Mouse (Mus musculus) MEL (cell line): ENCODE data around the gene Slc25a33. TPM values are rescaled to one million over a fixed set of nuclear protein-coding genes. Genes with fewer than 3 reads are reported as not detected.

Experiments
- DNase-seq: peaks from one replicate; pipeline ENCODE4 v3.0.0; 2011; ENCODE audit warnings: low read depth, low spot score
- H3K27ac ChIP-seq: 2 replicates; pipeline ENCODE4 v1.5.1; 2012; ENCODE audit warnings: low read depth, mild to moderate bottlenecking, control low read depth, low read length, moderate library complexity; ENCODE audit not compliant: control insufficient read depth
- H3K27me3 ChIP-seq, 2 experiments: fragments of 150-350 bp in 1 of 2; sonication (generic) in 1 of 2; 2 replicates each; pipeline ENCODE4 v1.6.1; 2012; ENCODE audit warnings: low read length in 2 of 2, mild to moderate bottlenecking in 2 of 2, improper control_type of control experiment in 1 of 2, moderate library complexity in 1 of 2; ENCODE audit not compliant: insufficient read depth in 2 of 2, control insufficient read depth in 1 of 2
- H3K36me3 ChIP-seq, 2 experiments: 2 replicates each; pipeline ENCODE4 v1.6.1; 2012 to 2014; ENCODE audit warnings: low read length in 2 of 2, improper control_type of control experiment in 1 of 2, inconsistent platforms in 1 of 2, mild to moderate bottlenecking in 1 of 2; ENCODE audit not compliant: insufficient read depth in 2 of 2, control insufficient read depth in 1 of 2
- H3K4me1 ChIP-seq, 2 experiments: fragments of 150-350 bp in 1 of 2; sonication (generic) in 1 of 2; 2 replicates each; pipeline ENCODE4 v1.6.1; 2012; ENCODE audit warnings: low read length in 2 of 2, improper control_type of control experiment in 1 of 2, mild to moderate bottlenecking in 1 of 2; ENCODE audit not compliant: insufficient read depth in 2 of 2, control insufficient read depth in 1 of 2
- H3K4me3 ChIP-seq, 2 experiments: fragments of 150-350 bp in 1 of 2; sonication (generic) in 1 of 2; 2 replicates each; pipeline ENCODE4 v1.5.1; 2012; ENCODE audit warnings: low read depth in 2 of 2, low read length in 2 of 2, mild to moderate bottlenecking in 2 of 2, moderate library complexity in 2 of 2, control low read depth in 1 of 2, improper control_type of control experiment in 1 of 2; ENCODE audit not compliant: control insufficient read depth in 1 of 2, insufficient read depth in 1 of 2
- H3K79me2 ChIP-seq: 2 replicates; pipeline ENCODE4 v1.6.1; 2012; ENCODE audit warnings: mild to moderate bottlenecking, low read length, moderate library complexity; ENCODE audit not compliant: control insufficient read depth, poor library complexity, insufficient read depth
- H3K9ac ChIP-seq: 2 replicates; pipeline ENCODE4 v1.6.1; 2012; ENCODE audit warnings: low read depth, mild to moderate bottlenecking, control low read depth, low read length, moderate library complexity; ENCODE audit not compliant: control insufficient read depth, poor library complexity, severe bottlenecking
- H3K9me3 ChIP-seq: fragments of 150-350 bp; sonication (generic); replicated peaks from 2 replicates; pipeline ENCODE4 v1.6.1; 2012; ENCODE audit warnings: mild to moderate bottlenecking, low read length, improper control_type of control experiment, moderate library complexity; ENCODE audit not compliant: insufficient read depth
- CHD1 ChIP-seq: IDR thresholded peaks from 2 replicates; pipeline ENCODE4 v1.6.1; 2012; ENCODE audit warnings: low read depth, mild to moderate bottlenecking, inconsistent platforms, low read length, improper control_type of control experiment
- CTCF ChIP-seq, 3 experiments: IDR thresholded peaks in 2 of 3; conservative IDR thresholded peaks in 1 of 3; 2 replicates each; pipeline ENCODE4 v1.5.1; 2011 to 2012; ENCODE audit warnings: low read length in 3 of 3, low read depth in 2 of 3, mild to moderate bottlenecking in 2 of 3, improper control_type of control experiment in 1 of 3, inconsistent platforms in 1 of 3, mixed read lengths in 1 of 3, moderate library complexity in 1 of 3; ENCODE audit not compliant: control insufficient read depth in 1 of 3, insufficient read depth in 1 of 3, poor library complexity in 1 of 3, severe bottlenecking in 1 of 3
- E2F4 ChIP-seq: IDR thresholded peaks from 2 replicates; pipeline ENCODE4 v1.6.1; 2011; ENCODE audit warnings: low read depth, low read length, improper control_type of control experiment, borderline replicate concordance
- GABPA ChIP-seq: IDR thresholded peaks from 2 replicates; pipeline ENCODE4 v1.6.1; 2012; ENCODE audit warnings: low read depth, mild to moderate bottlenecking, inconsistent platforms, low read length, improper control_type of control experiment, moderate library complexity
- GATA1 ChIP-seq: IDR thresholded peaks from 2 replicates; pipeline ENCODE4 v1.6.1; 2011; ENCODE audit warnings: low read depth, low read length, improper control_type of control experiment
- HCFC1 ChIP-seq: IDR thresholded peaks from 2 replicates; pipeline ENCODE4 v1.6.1; 2012; ENCODE audit warnings: low read depth, mild to moderate bottlenecking, inconsistent platforms, low read length, improper control_type of control experiment, moderate library complexity
- MAFK ChIP-seq: IDR thresholded peaks from 2 replicates; pipeline ENCODE4 v1.6.1; 2011; ENCODE audit warnings: low read depth, mild to moderate bottlenecking, low read length, improper control_type of control experiment, borderline replicate concordance
- MEF2A ChIP-seq: IDR thresholded peaks from 2 replicates; pipeline ENCODE4 v1.6.1; 2014; ENCODE audit warnings: low read depth, mild to moderate bottlenecking, inconsistent platforms, low read length, improper control_type of control experiment; ENCODE audit not compliant: poor library complexity, insufficient replicate concordance, severe bottlenecking; ENCODE audit errors: extremely low read depth
- MXI1 ChIP-seq: IDR thresholded peaks from 2 replicates; pipeline ENCODE4 v1.6.1; 2011; ENCODE audit warnings: mild to moderate bottlenecking, low read depth, low read length, improper control_type of control experiment
- MYC ChIP-seq: IDR thresholded peaks from 2 replicates; pipeline ENCODE4 v1.6.1; 2011; ENCODE audit warnings: low read depth, mild to moderate bottlenecking, low read length, improper control_type of control experiment, moderate library complexity
- NELFE ChIP-seq: IDR thresholded peaks from 2 replicates; pipeline ENCODE4 v1.6.1; 2011; ENCODE audit warnings: low read depth, low read length, improper control_type of control experiment
- POLR2A ChIP-seq, 2 experiments: IDR thresholded peaks; 2 replicates each; pipeline ENCODE4 v1.6.1; 2011 to 2012; ENCODE audit warnings: low read length in 2 of 2, mild to moderate bottlenecking in 2 of 2, control low read depth in 1 of 2, improper control_type of control experiment in 1 of 2, low read depth in 1 of 2, moderate library complexity in 1 of 2; ENCODE audit not compliant: control insufficient read depth in 1 of 2, insufficient read depth in 1 of 2, poor library complexity in 1 of 2
- POLR2AphosphoS2 ChIP-seq: IDR thresholded peaks from 2 replicates; pipeline ENCODE4 v1.6.1; 2011; ENCODE audit warnings: low read length, improper control_type of control experiment
- POLR2AphosphoS5 ChIP-seq: IDR thresholded peaks from 2 replicates; pipeline ENCODE4 v1.6.1; 2012; ENCODE audit warnings: low read depth, borderline replicate concordance, mild to moderate bottlenecking, inconsistent platforms, low read length, moderate library complexity, mixed read lengths
- RAD21 ChIP-seq: IDR thresholded peaks from 2 replicates; pipeline ENCODE4 v1.6.1; 2011; ENCODE audit warnings: mild to moderate bottlenecking, low read depth, low read length, improper control_type of control experiment
- SMC3 ChIP-seq: IDR thresholded peaks from 2 replicates; pipeline ENCODE4 v1.6.1; 2011; ENCODE audit warnings: low read depth, low read length, improper control_type of control experiment
- TBP ChIP-seq: IDR thresholded peaks from 2 replicates; pipeline ENCODE4 v1.8.0; 2011; ENCODE audit warnings: low read depth, low read length, improper control_type of control experiment
- USF2 ChIP-seq, 2 experiments: IDR thresholded peaks; 2 replicates each; pipeline ENCODE4 v1.6.1; 2011 to 2012; ENCODE audit warnings: improper control_type of control experiment in 2 of 2, low read length in 2 of 2, borderline replicate concordance in 1 of 2, inconsistent platforms in 1 of 2, low read depth in 1 of 2, mild to moderate bottlenecking in 1 of 2; ENCODE audit not compliant: insufficient read depth in 1 of 2
- ZNF384 ChIP-seq: IDR thresholded peaks from 2 replicates; pipeline ENCODE4 v1.6.1; 2012; ENCODE audit warnings: low read depth, mild to moderate bottlenecking, inconsistent platforms, low read length, improper control_type of control experiment
- polyA plus RNA-seq, 2 experiments: library from polyadenylated mRNA; stranded (reverse) in 1 of 2; unstranded in 1 of 2; fragments of >175 nt in 1 of 2; fragments of >200 nt in 1 of 2; gene quantifications; 2 replicates each; pipeline versions ENCODE4 v1.2.1 to v1.2.4; 2012; ENCODE audit warnings: low replicate concordance in 2 of 2, low read depth in 1 of 2; ENCODE audit not compliant: insufficient read length in 2 of 2, insufficient read depth in 1 of 2, missing spikeins in 1 of 2
- total RNA-seq: library from RNA; depleted of rRNA; stranded (reverse); fragments of 300-350 nt; gene quantifications from 2 replicates; pipeline ENCODE4 v1.2.3, GENCODE M21; 2012

Gene Slc25a33
- total and polyA plus RNA-seq, 3 experiments: 20.6 to 103 (median 24.8) TPM

DNA sequence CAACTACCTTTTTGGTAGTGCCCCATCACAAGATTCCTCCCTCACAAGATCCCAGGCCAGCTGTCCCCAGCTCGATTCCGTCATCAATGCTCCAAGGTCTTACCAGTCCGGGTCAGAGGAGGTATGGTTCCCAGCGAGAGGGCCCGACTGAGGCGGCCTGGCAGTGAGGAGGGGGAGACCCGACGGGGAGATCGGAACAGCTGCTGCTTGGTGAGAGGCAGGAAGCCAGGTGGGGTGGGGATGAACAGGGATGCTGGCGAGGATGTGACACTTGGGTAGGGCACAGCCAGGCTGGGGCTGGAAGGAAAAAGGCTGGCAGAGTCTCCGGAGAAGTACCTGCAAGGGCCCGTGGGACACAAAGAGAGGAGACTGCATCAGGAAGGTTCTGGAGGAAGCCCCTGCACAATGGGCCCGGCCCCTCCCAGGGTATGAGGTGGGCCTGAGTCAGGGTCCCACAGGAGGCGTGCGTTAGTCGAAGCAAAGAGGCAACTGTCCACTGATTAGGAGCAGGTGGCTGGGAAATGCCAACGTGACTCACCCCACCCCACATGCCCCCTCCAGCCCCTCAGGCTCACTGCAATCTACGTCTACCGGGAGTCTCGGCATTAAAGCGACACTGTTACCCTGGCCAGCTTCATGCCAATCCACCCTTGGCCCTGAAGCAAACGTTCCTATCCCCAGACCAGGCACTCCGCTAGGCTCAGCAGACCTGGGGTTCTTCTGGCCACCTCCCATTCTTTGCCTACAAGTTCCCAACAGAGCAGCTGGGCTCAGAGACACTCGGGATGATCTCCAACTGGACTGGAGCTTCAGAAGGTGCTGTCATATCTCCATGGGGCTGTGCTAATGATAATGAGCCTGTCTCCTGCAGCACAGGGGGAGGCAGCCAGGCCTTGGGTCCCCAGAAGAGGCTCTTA, 51.7 kb downstream of the Slc25a33 start:
- Histone ChIP-seq H3K27me3 (no peaks in the 10 kb centered on the region), H3K4me1 (no peaks in the 10 kb centered on the region), H3K4me3 (no peak overlapping the region), H3K9ac (no peak overlapping the region), H3K36me3 (peaks cover 0 to 4% of the 10 kb centered on the region in 2 experiments; a peak in 1 of 4 replicates), H3K9me3 (no peaks in the 10 kb centered on the region), H3K27ac (no peak overlapping the region), H3K79me2 (no peaks in the 10 kb centered on the region)
- no peak for TF ChIP-seq POLR2A (IDR thresholded peaks at IDR 0.05; ENCODE audit: control insufficient read depth in 1 of 2, insufficient read depth in 1 of 2, low read depth in 1 of 2, low read length in 2 of 2, poor library complexity in 1 of 2)
- TF ChIP-seq SMC3: no peak
- TF ChIP-seq HCFC1: no peak
- DNase-seq: no peak

GRCm38 (mm10) chr4:149721163-149721562, 52.9 kb downstream of the Slc25a33 start:
- Histone ChIP-seq H3K36me3 (peaks cover 0 to 4% of the 10 kb centered on the region in 2 experiments; a peak in 1 of 4 replicates), H3K79me2 (no peaks in the 10 kb centered on the region), H3K9me3 (no peaks in the 10 kb centered on the region), H3K27me3 (no peaks in the 10 kb centered on the region), H3K4me1 (no peaks in the 10 kb centered on the region), H3K9ac (no peak overlapping the region), H3K27ac (no peak overlapping the region), H3K4me3 (no peak overlapping the region)
- TF ChIP-seq POLR2AphosphoS2 (no peak), USF2 (IDR thresholded peaks at IDR 0.05; ENCODE audit: borderline replicate concordance in 1 of 2, insufficient read depth in 1 of 2, low read depth in 1 of 2, low read length in 2 of 2) (no peak), CHD1 (no peak), ZNF384 (no peak), TBP (no peak)
- DNase-seq: no peak

DNA sequence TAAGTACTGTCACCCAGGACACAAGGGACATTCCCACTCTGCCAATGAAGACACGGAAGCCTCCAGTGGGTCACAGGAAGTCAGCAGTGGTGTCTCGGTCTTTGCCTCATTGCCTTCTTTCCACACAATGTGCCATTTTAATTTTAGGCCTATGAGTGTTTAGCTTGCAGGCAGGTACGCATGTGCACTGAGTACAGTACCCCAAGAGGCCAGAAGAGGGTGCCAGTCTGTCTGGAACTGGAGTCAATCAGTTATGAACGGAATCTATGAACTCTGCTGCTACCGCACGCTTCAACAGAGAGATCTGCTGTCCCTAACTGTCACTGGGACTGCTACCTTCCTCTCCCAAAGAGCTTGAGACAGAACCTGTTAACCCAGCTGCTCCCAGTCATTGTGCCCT, 54.4 kb downstream of the Slc25a33 start:
- Histone ChIP-seq H3K9me3 (no peaks in the 10 kb centered on the region), H3K36me3 (peaks cover 0 to 4% of the 10 kb centered on the region in 2 experiments; a peak in 1 of 4 replicates), H3K27me3 (no peaks in the 10 kb centered on the region), H3K27ac (no peak overlapping the region), H3K79me2 (no peaks in the 10 kb centered on the region), H3K4me1 (no peaks in the 10 kb centered on the region), H3K4me3 (no peak overlapping the region), H3K9ac (no peak overlapping the region)
- TF ChIP-seq MXI1: no peak
- TF ChIP-seq CTCF (IDR thresholded peaks at IDR 0.05 in 2 of 3, conservative IDR thresholded peaks at IDR 0.05 in 1 of 3; ENCODE audit: control insufficient read depth in 1 of 3, insufficient read depth in 1 of 3, low read depth in 2 of 3, low read length in 3 of 3, poor library complexity in 1 of 3, severe bottlenecking in 1 of 3): peak; percentile 62 to 80 (median 64)
- TF ChIP-seq MEF2A: no peak
- TF ChIP-seq SMC3: peak; percentile 54
- TF ChIP-seq NELFE: no peak
- no peak for TF ChIP-seq GABPA
- peak; percentile 14 for TF ChIP-seq RAD21
- TF ChIP-seq GATA1: no peak
- no peak for TF ChIP-seq E2F4
- TF ChIP-seq MAFK: no peak
- no peak for TF ChIP-seq MYC
- no peak for TF ChIP-seq POLR2AphosphoS5
- peak; percentile 69 for DNase-seq
